Mouse (Mus musculus) CH12.LX (cell line): ENCODE data around the gene Npcd. TPM values are rescaled to one million over a fixed set of nuclear protein-coding genes. Genes with fewer than 3 reads are reported as not detected.

Experiments used
- DNase-seq: peaks from one replicate; pipeline ENCODE4 v3.0.0-alpha.2; 2013; ENCODE audit errors: extremely low read depth
- H3K27ac ChIP-seq: 2 replicates; pipeline ENCODE4 v1.5.1; 2012; ENCODE audit warnings: low read depth, mild to moderate bottlenecking, control low read depth, moderate library complexity; ENCODE audit not compliant: insufficient read depth
- H3K27me3 ChIP-seq: replicated peaks from 2 replicates; pipeline ENCODE3; 2012; ENCODE audit warnings: inconsistent platforms
- H3K36me3 ChIP-seq, 2 experiments: replicated peaks in 1 of 2; 2 replicates each; pipeline versions ENCODE3 to v1.6.1; 2012; ENCODE audit warnings: inconsistent platforms in 1 of 2, low read length in 1 of 2, mild to moderate bottlenecking in 1 of 2, mixed read lengths in 1 of 2, moderate library complexity in 1 of 2; ENCODE audit not compliant: control insufficient read depth in 1 of 2, insufficient read depth in 1 of 2
- H3K4me1 ChIP-seq, 2 experiments: 2 replicates each; pipeline ENCODE4 v1.6.1; 2012; ENCODE audit warnings: inconsistent platforms in 1 of 2, moderate library complexity in 1 of 2; ENCODE audit not compliant: insufficient read depth in 2 of 2, control insufficient read depth in 1 of 2
- H3K4me2 ChIP-seq: 2 replicates; pipeline ENCODE4 v1.6.1; 2012; ENCODE audit warnings: low read depth, mild to moderate bottlenecking, control low read depth; ENCODE audit not compliant: poor library complexity, insufficient read depth, severe bottlenecking
- H3K4me3 ChIP-seq, 3 experiments: fragments of 150-350 bp in 1 of 3; sonication (generic) in 1 of 3; replicated peaks in 1 of 3; 2 replicates each; pipeline versions ENCODE3 to v1.5.1; 2011 to 2012; ENCODE audit warnings: low read depth in 2 of 3, low read length in 2 of 3, mild to moderate bottlenecking in 2 of 3, moderate library complexity in 2 of 3, control low read depth in 1 of 3, improper control_type of control experiment in 1 of 3, inconsistent platforms in 1 of 3, mixed read lengths in 1 of 3; ENCODE audit not compliant: poor library complexity in 1 of 3
- H3K79me2 ChIP-seq: replicated peaks from 2 replicates; pipeline ENCODE4 v1.6.1; 2012; ENCODE audit warnings: mild to moderate bottlenecking, moderate library complexity; ENCODE audit not compliant: control insufficient read depth, poor library complexity, insufficient read depth, severe bottlenecking; ENCODE audit errors: extremely low read depth
- H3K9ac ChIP-seq: 2 replicates; pipeline ENCODE4 v1.6.1; 2012; ENCODE audit warnings: low read depth, mild to moderate bottlenecking, control low read depth, moderate library complexity; ENCODE audit not compliant: insufficient read depth
- H3K9me3 ChIP-seq: replicated peaks from 2 replicates; pipeline ENCODE3; 2012; ENCODE audit warnings: low read length, inconsistent platforms, mixed read lengths
- BHLHE40 ChIP-seq: IDR thresholded peaks from 2 replicates; pipeline ENCODE4 v1.6.1; 2011; ENCODE audit warnings: mild to moderate bottlenecking, low read depth, low read length, improper control_type of control experiment
- CHD1 ChIP-seq: IDR thresholded peaks from 2 replicates; pipeline ENCODE4 v1.6.1; 2012; ENCODE audit warnings: low read depth, low read length, improper control_type of control experiment, inconsistent platforms
- E2F4 ChIP-seq: IDR thresholded peaks from 2 replicates; pipeline ENCODE4 v1.6.1; 2011; ENCODE audit warnings: low read depth, low read length, improper control_type of control experiment; ENCODE audit not compliant: insufficient replicate concordance
- ELF1 ChIP-seq: IDR thresholded peaks from 2 replicates; pipeline ENCODE4 v1.6.1; 2014; ENCODE audit warnings: low read depth, mild to moderate bottlenecking, inconsistent platforms, low read length, improper control_type of control experiment
- EP300 ChIP-seq: IDR thresholded peaks from 2 replicates; pipeline ENCODE4 v1.6.1; 2011; ENCODE audit warnings: low read length, improper control_type of control experiment
- HCFC1 ChIP-seq: IDR thresholded peaks from 2 replicates; pipeline ENCODE4 v1.6.1; 2012; ENCODE audit warnings: low read depth, mild to moderate bottlenecking, inconsistent platforms, low read length, improper control_type of control experiment
- IRF4 ChIP-seq: IDR thresholded peaks from 2 replicates; pipeline ENCODE4 v1.6.1; 2014; ENCODE audit warnings: low read depth, mild to moderate bottlenecking, inconsistent platforms, low read length, improper control_type of control experiment
- JUN ChIP-seq: IDR thresholded peaks from 2 replicates; pipeline ENCODE4 v1.6.1; 2011; ENCODE audit warnings: low read depth, mild to moderate bottlenecking, low read length, improper control_type of control experiment, moderate library complexity; ENCODE audit not compliant: insufficient read depth
- JUND ChIP-seq: conservative IDR thresholded peaks from 2 replicates; pipeline ENCODE4 v1.6.1; 2011; ENCODE audit warnings: low read depth, low read length, improper control_type of control experiment
- KAT2A ChIP-seq: IDR thresholded peaks from 2 replicates; pipeline ENCODE4 v1.6.1; 2012; ENCODE audit warnings: low read length, improper control_type of control experiment, inconsistent platforms; ENCODE audit not compliant: insufficient replicate concordance
- MAFK ChIP-seq: IDR thresholded peaks from 2 replicates; pipeline ENCODE4 v1.6.1; 2011; ENCODE audit warnings: low read length, improper control_type of control experiment; ENCODE audit not compliant: insufficient replicate concordance
- MAZ ChIP-seq: IDR thresholded peaks from 2 replicates; pipeline ENCODE4 v1.6.1; 2012; ENCODE audit warnings: low read depth, mild to moderate bottlenecking, inconsistent platforms, low read length, improper control_type of control experiment, moderate library complexity
- MEF2A ChIP-seq: IDR thresholded peaks from 2 replicates; pipeline ENCODE4 v1.6.1; 2014; ENCODE audit warnings: low read depth, mild to moderate bottlenecking, inconsistent platforms, low read length, improper control_type of control experiment, borderline replicate concordance
- MXI1 ChIP-seq: IDR thresholded peaks from 2 replicates; pipeline ENCODE4 v1.6.1; 2011; ENCODE audit warnings: mild to moderate bottlenecking, low read depth, low read length, improper control_type of control experiment
- MYC ChIP-seq: IDR thresholded peaks from 2 replicates; pipeline ENCODE4 v1.6.1; 2011; ENCODE audit warnings: low read depth, mild to moderate bottlenecking, improper control_type of control experiment, low read length
- NRF1 ChIP-seq: IDR thresholded peaks from 2 replicates; pipeline ENCODE4 v1.6.1; 2014; ENCODE audit warnings: low read depth, mild to moderate bottlenecking, inconsistent platforms, low read length, improper control_type of control experiment, moderate library complexity
- POLR2A ChIP-seq: IDR thresholded peaks from 2 replicates; pipeline ENCODE4 v1.6.1; 2011; ENCODE audit warnings: low read depth, mild to moderate bottlenecking, improper control_type of control experiment, low read length
- POLR2AphosphoS2 ChIP-seq: IDR thresholded peaks from 2 replicates; pipeline ENCODE4 v1.6.1; 2011; ENCODE audit warnings: low read depth, low read length, improper control_type of control experiment
- RAD21 ChIP-seq: IDR thresholded peaks from 2 replicates; pipeline ENCODE4 v1.6.1; 2011; ENCODE audit warnings: low read depth, mild to moderate bottlenecking, low read length, improper control_type of control experiment, moderate library complexity
- SIN3A ChIP-seq: IDR thresholded peaks from 2 replicates; pipeline ENCODE4 v1.6.1; 2012; ENCODE audit warnings: low read length, improper control_type of control experiment, inconsistent platforms
- SMC3 ChIP-seq: IDR thresholded peaks from 2 replicates; pipeline ENCODE4 v1.6.1; 2011; ENCODE audit warnings: low read depth, low read length, improper control_type of control experiment
- TCF12 ChIP-seq: IDR thresholded peaks from 2 replicates; pipeline ENCODE4 v1.6.1; 2014; ENCODE audit warnings: low read depth, mild to moderate bottlenecking, inconsistent platforms, low read length, improper control_type of control experiment
- UBTF ChIP-seq: IDR thresholded peaks from 2 replicates; pipeline ENCODE4 v1.6.1; 2012; ENCODE audit warnings: low read depth, mild to moderate bottlenecking, inconsistent platforms, low read length, improper control_type of control experiment, moderate library complexity
- USF1 ChIP-seq: IDR thresholded peaks from 2 replicates; pipeline ENCODE4 v1.6.1; 2014; ENCODE audit warnings: low read depth, mild to moderate bottlenecking, inconsistent platforms, low read length, improper control_type of control experiment
- USF2 ChIP-seq: conservative IDR thresholded peaks from 2 replicates; pipeline ENCODE4 v1.6.1; 2011; ENCODE audit warnings: low read depth, low read length, improper control_type of control experiment
- ZMIZ1 ChIP-seq: IDR thresholded peaks from 2 replicates; pipeline ENCODE4 v1.6.1; 2012; ENCODE audit warnings: low read depth, mild to moderate bottlenecking, inconsistent platforms, low read length, improper control_type of control experiment
- ZNF384 ChIP-seq: IDR thresholded peaks from 2 replicates; pipeline ENCODE4 v1.6.1; 2012; ENCODE audit warnings: low read depth, low read length, improper control_type of control experiment, inconsistent platforms
- dilution Hi-C: fragments of 300-500 bp; cut with MboI; formaldehyde crosslinking; loops from 2 replicates; pipeline ENCODE4 v1.14.3; 2020; ENCODE audit warnings: low sequenced_read_pairs; ENCODE audit not compliant: extremely low pct_unique_long_range_greater_than_20kb, extremely low pct_ligation_motif_present
- in situ Hi-C: fragments of 300-500 bp; cut with MboI; formaldehyde crosslinking; loops from 3 replicates; pipeline ENCODE4 v1.14.3; 2019; ENCODE audit warnings: low sequenced_read_pairs, low pct_ligation_motif_present, low pct_unique_long_range_greater_than_20kb, mixed read lengths
- polyA plus RNA-seq: library from polyadenylated mRNA; unstranded; fragments of >175 nt; gene quantifications from 2 replicates; pipeline ENCODE4 v1.2.1, GENCODE M21; 2012; ENCODE audit warnings: low read depth; ENCODE audit not compliant: insufficient read length
- total RNA-seq, 2 experiments: library from RNA; depleted of rRNA; stranded (reverse); fragments of 300-350 nt in 1 of 2; fragments of >200 nt in 1 of 2; gene quantifications; 2 replicates each; pipeline ENCODE4 v1.2.3; 2012 to 2014

Gene Npcd
- total and polyA plus RNA-seq, 3 experiments, result 0.59 TPM; not detected in 2

- TF ChIP-seq NRF1 (no peak), SIN3A (no peak), JUND (no peak)
Observed at GRCm38 (mm10) chr15:79875261-79875995, 41.4 kb upstream of the Npcd start (continued).

- Histone ChIP-seq H3K27ac (no peak overlapping the region), H3K36me3 (no peaks in the 10 kb centered on the region), H3K4me2 (no peak overlapping the region), H3K9me3 (peaks cover 8% of the 10 kb centered on the region), H3K79me2 (no peaks in the 10 kb centered on the region), H3K4me1 (peaks cover 0 to 4% of the 10 kb centered on the region in 2 experiments; a peak in 1 of 4 replicates), H3K4me3 (no peak overlapping the region), H3K27me3 (no peaks in the 10 kb centered on the region), H3K9ac (no peak overlapping the region)
- in situ Hi-C loops, result no loop called here
- no peak for TF ChIP-seq MEF2A
- no peak for TF ChIP-seq JUN
- TF ChIP-seq USF2, result no peak
- no peak for TF ChIP-seq ZNF384
- no peak for TF ChIP-seq SMC3
- no peak for TF ChIP-seq RAD21
- no peak for TF ChIP-seq UBTF
- no peak for TF ChIP-seq E2F4
- TF ChIP-seq ZMIZ1, result no peak
- TF ChIP-seq CHD1, result no peak
- TF ChIP-seq IRF4, result no peak
- TF ChIP-seq ELF1, result no peak
- TF ChIP-seq HCFC1, result no peak
- no peak for TF ChIP-seq MXI1
- TF ChIP-seq POLR2A, result no peak
- no peak for TF ChIP-seq POLR2AphosphoS2
- TF ChIP-seq EP300, result no peak
- no peak for DNase-seq
- dilution Hi-C loops, result no loop called here
Observed at GRCm38 (mm10) chr15:79873995-79874394, 40.0 kb upstream of the Npcd start.

- TF ChIP-seq ELF1, result no peak
- no peak for TF ChIP-seq MYC
- TF ChIP-seq MAFK, result no peak
- no peak for TF ChIP-seq RAD21
- TF ChIP-seq SMC3, result no peak
- no peak for TF ChIP-seq BHLHE40
- TF ChIP-seq USF1, result no peak
- TF ChIP-seq MAZ, result no peak
- TF ChIP-seq TCF12, result no peak
- no peak for TF ChIP-seq JUND
- TF ChIP-seq KAT2A, result no peak
- H3K36me3 ChIP-seq, result no peaks in the 10 kb centered on the region
- DNase-seq, result no peak
- H3K4me3 ChIP-seq, result no peak overlapping the region
- dilution Hi-C loops (no loop called here), in situ Hi-C loops (no loop called here)
- no peak overlapping the region for H3K9ac ChIP-seq
- peaks cover 0 to 4% of the 10 kb centered on the region in 2 experiments; a peak in 1 of 4 replicates for H3K4me1 ChIP-seq
- H3K9me3 ChIP-seq, result peaks cover 8% of the 10 kb centered on the region
- no peaks in the 10 kb centered on the region for H3K27me3 ChIP-seq
- no peak overlapping the region for H3K4me2 ChIP-seq
- H3K27ac ChIP-seq, result no peak overlapping the region
- H3K79me2 ChIP-seq, result no peaks in the 10 kb centered on the region
Observed at GRCm38 (mm10) chr15:79873545-79873944, 39.5 kb upstream of the Npcd start.
